Comparison of ENCODE assay signal across 11 mouse cellular contexts in genomic region chr11:11116736-11117135, GRCm38 (mm10). TPM values are rescaled to one million over a fixed set of nuclear protein-coding genes. Genes with fewer than 3 reads are reported as not detected.
DNase-seq lines count a peak whose midpoint lies in the region; ATAC-seq and TF ChIP-seq lines count a peak whose summit lies in the region.
"Had no signal": no experiment of that assay in that cellular context is flagged by ENCODE, and none has a peak within 500 bp of the region (broad histone marks: within the 10 kb centered on the region; RNA-seq: fewer than 3 reads in every experiment).

No protein-coding gene starts in this region.

- H3K9me3 ChIP-seq in kidney, embryonic 14.5 days (ENCODE audit: control insufficient read depth, low read length), result peaks cover under 1% of the 10 kb centered on the region; the same call in 1 of the 2 replicates
- no peaks in the 10 kb centered on the region for H3K9me3 ChIP-seq in embryonic facial prominence, embryonic 13.5 days
- no peaks in the 10 kb centered on the region for H3K9me3 ChIP-seq in hindbrain, embryonic 14.5 days (ENCODE audit: control insufficient read depth, low read length)
- H3K9me3 ChIP-seq in neural tube, embryonic 13.5 days, result no peaks in the 10 kb centered on the region
- H3K9me3 ChIP-seq: liver, embryonic 13.5 days had no signal

- DNase-seq in kidney, postnatal 36 days, result no peak
- DNase-seq in hindbrain, embryonic 14.5 days (ENCODE audit: low spot score), result no peak
- no peak for DNase-seq in cerebellum, postnatal 25 days
- DNase-seq in cerebellum, adult 2 months, result no peak
- no peak for DNase-seq in cerebellum, adult 11-12 months
- DNase-seq: cerebellum, adult 9-10 months; kidney, adult 11 months; liver, embryonic 13.5 days had no signal

- H3K4me1 ChIP-seq in kidney, embryonic 14.5 days (ENCODE audit: control insufficient read depth, insufficient read depth, low read length), result peaks cover 7% of the 10 kb centered on the region; the same call in 1 of the 2 replicates
- peaks cover 31% of the 10 kb centered on the region for H3K4me1 ChIP-seq in embryonic facial prominence, embryonic 13.5 days
- 0 out of 2 replicates have a peak, but pooled peaks cover 17% of the 10 kb centered on the region for H3K4me1 ChIP-seq in hindbrain, embryonic 14.5 days (replicated peaks; ENCODE audit: control insufficient read depth, insufficient read depth, low read length)
- peaks cover 35% of the 10 kb centered on the region for H3K4me1 ChIP-seq in neural tube, embryonic 13.5 days (replicated peaks)
- H3K4me1 ChIP-seq in cerebellum, adult 2 months (ENCODE audit: control insufficient read depth, insufficient read depth, low read length), result no peaks in the 10 kb centered on the region; the same call in 1 of the 2 replicates
- H3K4me1 ChIP-seq: liver, embryonic 13.5 days had no signal

- 0 out of 2 replicates have a peak overlapping the region, but pooled peaks have one; percentile 87 for H3K4me2 ChIP-seq in kidney, embryonic 14.5 days (replicated peaks; ENCODE audit: low read depth, low read length)
- peak overlapping the region; percentile 97 for H3K4me2 ChIP-seq in embryonic facial prominence, embryonic 13.5 days
- peak overlapping the region; percentile 93 for H3K4me2 ChIP-seq in hindbrain, embryonic 14.5 days (replicated peaks)
- H3K4me2 ChIP-seq in neural tube, embryonic 13.5 days, result peak overlapping the region; percentile 96

- ATAC-seq in kidney, embryonic 14.5 days (ENCODE audit: low FRiP score, low TSS enrichment), result no peak
- no peak for ATAC-seq in embryonic facial prominence, embryonic 13.5 days (ENCODE audit: insufficient number of reproducible peaks, insufficient read depth, low FRiP score, low TSS enrichment, low read depth)
- no peak for ATAC-seq in hindbrain, embryonic 14.5 days (ENCODE audit: low FRiP score)
- no peak for ATAC-seq in neural tube, embryonic 13.5 days (ENCODE audit: low read depth)

- H3K36me3 ChIP-seq in kidney, embryonic 14.5 days (ENCODE audit: control insufficient read depth, insufficient read depth, low read length), result no peaks in the 10 kb centered on the region
- H3K36me3 ChIP-seq in embryonic facial prominence, embryonic 13.5 days, result no peaks in the 10 kb centered on the region
- H3K36me3 ChIP-seq in hindbrain, embryonic 14.5 days (replicated peaks; ENCODE audit: control insufficient read depth, insufficient read depth), result no peaks in the 10 kb centered on the region
- H3K36me3 ChIP-seq in neural tube, embryonic 13.5 days, result no peaks in the 10 kb centered on the region
- H3K36me3 ChIP-seq: liver, embryonic 13.5 days had no signal

- WGBS in kidney, embryonic 14.5 days, result 4% methylated on average over 3 of the region's 3 CpGs
- WGBS in embryonic facial prominence, embryonic 13.5 days, result 7% methylated on average over 3 of the region's 3 CpGs
- WGBS in hindbrain, embryonic 14.5 days, result 4% methylated on average over 3 of the region's 3 CpGs
- WGBS in neural tube, embryonic 13.5 days, result 0% methylated on average over 3 of the region's 3 CpGs
- WGBS in cerebellum, adult 2 months, result 3% methylated on average over 3 of the region's 3 CpGs

- no peak overlapping the region for H3K9ac ChIP-seq in kidney, embryonic 14.5 days (ENCODE audit: low read depth, low read length)
- H3K9ac ChIP-seq in embryonic facial prominence, embryonic 13.5 days, result no peak overlapping the region
- H3K9ac ChIP-seq in hindbrain, embryonic 14.5 days, result peak overlapping the region; percentile 68; the same call in 1 of the 2 replicates
- H3K9ac ChIP-seq in neural tube, embryonic 13.5 days, result no peak overlapping the region
- H3K9ac ChIP-seq: liver, embryonic 13.5 days had no signal

- peaks cover 58% of the 10 kb centered on the region for H3K27me3 ChIP-seq in kidney, embryonic 14.5 days (ENCODE audit: control insufficient read depth, insufficient read depth, low read length)
- H3K27me3 ChIP-seq in embryonic facial prominence, embryonic 13.5 days, result peaks cover 72% of the 10 kb centered on the region
- peaks cover 62% of the 10 kb centered on the region for H3K27me3 ChIP-seq in hindbrain, embryonic 14.5 days (ENCODE audit: control insufficient read depth, insufficient read depth, low read length)
- H3K27me3 ChIP-seq in neural tube, embryonic 13.5 days, result peaks cover 71% of the 10 kb centered on the region
- peaks cover 2% of the 10 kb centered on the region for H3K27me3 ChIP-seq in cerebellum, adult 2 months (ENCODE audit: control insufficient read depth, insufficient read depth, low read length)

- no peak for TF ChIP-seq CTCF in cerebellum, adult 2 months (IDR thresholded peaks at IDR 0.05; ENCODE audit: borderline replicate concordance, insufficient read depth, low read depth, low read length)

- H3K4me3 ChIP-seq in kidney, embryonic 14.5 days (ENCODE audit: low read length), result peak overlapping the region; percentile 47
- H3K4me3 ChIP-seq in embryonic facial prominence, embryonic 13.5 days, result peak overlapping the region; percentile 53
- peak overlapping the region; percentile 59 for H3K4me3 ChIP-seq in hindbrain, embryonic 14.5 days (replicated peaks; ENCODE audit: low read length)
- H3K4me3 ChIP-seq in neural tube, embryonic 13.5 days, result peak overlapping the region; percentile 59
- no peak overlapping the region for H3K4me3 ChIP-seq in cerebellum, adult 2 months (replicated peaks; ENCODE audit: insufficient read depth, low read depth, low read length)

- no peak for TF ChIP-seq POLR2A in cerebellum, adult 2 months (IDR thresholded peaks at IDR 0.05; ENCODE audit: borderline replicate concordance, insufficient read depth, low read length)

- H3K27ac ChIP-seq in kidney, embryonic 14.5 days (ENCODE audit: low read depth, low read length), result no peak overlapping the region
- no peak overlapping the region for H3K27ac ChIP-seq in embryonic facial prominence, embryonic 13.5 days
- H3K27ac ChIP-seq in hindbrain, embryonic 14.5 days, result no peak overlapping the region
- H3K27ac ChIP-seq in neural tube, embryonic 13.5 days (replicated peaks), result no peak overlapping the region
- no peak overlapping the region for H3K27ac ChIP-seq in cerebellum, adult 2 months (ENCODE audit: insufficient read depth, low read length)
- H3K27ac ChIP-seq: liver, embryonic 13.5 days had no signal

RNA-seq across cellular contexts. Expression of gene Vwc2, which starts 2.7 kb away (rescaled TPM):
- polyA plus RNA-seq in kidney, embryonic 14.5 days (2014; fragmentation: Nextera tagmentation; extraction: Ambion mirVana), result 0.62 and 1.3 TPM in 2 replicates
- 0.91 and 1.1 TPM in 2 replicates for polyA plus RNA-seq in embryonic facial prominence, embryonic 13.5 days (2015; fragmentation: Nextera tagmentation; extraction: Ambion mirVana)
- 12.0 and 13.0 TPM in 2 replicates for polyA plus RNA-seq in hindbrain, embryonic 14.5 days (2014; fragmentation: Nextera tagmentation; extraction: Ambion mirVana)
- 4.2 and 5.3 TPM in 2 replicates for polyA plus RNA-seq in neural tube, embryonic 13.5 days (2015; fragmentation: Nextera tagmentation; extraction: Ambion mirVana)
- polyA plus RNA-seq in cerebellum, adult 2 months (2012; rRNA removed), result 7.7 and 11.8 TPM in 2 replicates
